Mouse (Mus musculus) embryo, embryonic 11.5 days (tissue): ENCODE results near the gene Snx29.
A peak's percentile ranks its signal among the peaks of the same experiment; 100 is the strongest.

Experiments
- DNase-seq: peaks from one replicate; pipeline ENCODE4 v3.0.0-alpha.2; 2012; ENCODE audit warnings: low read depth, low spot score

The Snx29 gene

DNA sequence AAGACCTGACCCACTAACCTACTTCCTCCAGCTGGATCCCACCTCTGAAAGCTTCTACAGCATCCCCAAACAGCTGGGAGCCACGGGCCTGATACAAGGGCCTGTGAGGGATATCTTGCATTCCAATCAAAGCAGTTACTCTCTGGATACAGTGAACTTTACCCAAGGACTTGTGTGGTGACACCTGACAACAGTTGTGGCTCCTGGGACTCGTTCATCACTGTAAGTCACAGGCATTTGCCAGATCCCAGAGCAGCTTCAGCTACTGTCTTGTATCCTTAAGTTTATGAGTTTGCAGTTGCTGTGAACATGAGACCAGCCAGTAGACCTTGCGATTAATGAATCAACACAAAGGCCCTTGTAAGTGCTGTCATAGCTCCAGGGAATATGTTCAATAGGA, 405.4 kb downstream of the Snx29 start:
- no peak for DNase-seq

DNA sequence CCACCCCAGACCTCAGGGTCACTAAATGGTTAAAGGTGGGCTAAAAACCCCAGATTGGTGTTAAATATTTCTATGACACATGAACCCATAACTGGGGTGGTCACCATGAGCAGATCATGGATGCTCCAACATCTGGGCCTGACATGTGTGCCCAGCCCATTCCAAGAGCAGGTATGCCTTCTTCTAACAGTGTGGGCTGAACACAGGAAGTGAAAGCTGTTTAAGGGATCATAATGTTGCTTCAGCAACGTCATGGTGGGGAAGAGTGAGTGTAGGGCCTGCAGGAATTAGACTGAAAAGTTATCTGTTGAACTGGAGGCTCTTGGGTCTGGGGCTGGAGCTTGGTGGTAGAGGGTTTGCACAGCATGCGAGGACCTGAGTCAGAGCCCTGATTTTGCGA, 405.9 kb downstream of the Snx29 start:
- no peak for DNase-seq

DNA sequence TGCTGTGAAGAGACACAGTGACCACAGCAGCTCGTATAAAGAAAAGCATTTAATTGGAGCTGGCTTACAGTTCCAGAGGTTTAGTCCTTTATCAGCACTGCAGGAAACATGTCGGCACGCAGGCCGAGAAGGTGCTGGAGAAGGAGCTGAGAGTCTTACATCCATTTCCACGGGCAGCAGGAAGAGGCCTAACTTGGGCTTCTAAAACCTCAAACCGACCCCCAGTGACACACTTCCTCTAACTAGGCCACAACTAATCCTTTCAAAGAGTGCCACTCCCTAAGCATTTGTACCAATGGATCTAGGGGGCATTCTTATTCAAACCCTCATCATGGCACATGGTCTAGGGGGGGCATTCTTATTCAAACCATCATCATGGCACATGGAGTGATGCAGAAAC, 406.4 kb downstream of the Snx29 start:
- no peak for DNase-seq

DNA sequence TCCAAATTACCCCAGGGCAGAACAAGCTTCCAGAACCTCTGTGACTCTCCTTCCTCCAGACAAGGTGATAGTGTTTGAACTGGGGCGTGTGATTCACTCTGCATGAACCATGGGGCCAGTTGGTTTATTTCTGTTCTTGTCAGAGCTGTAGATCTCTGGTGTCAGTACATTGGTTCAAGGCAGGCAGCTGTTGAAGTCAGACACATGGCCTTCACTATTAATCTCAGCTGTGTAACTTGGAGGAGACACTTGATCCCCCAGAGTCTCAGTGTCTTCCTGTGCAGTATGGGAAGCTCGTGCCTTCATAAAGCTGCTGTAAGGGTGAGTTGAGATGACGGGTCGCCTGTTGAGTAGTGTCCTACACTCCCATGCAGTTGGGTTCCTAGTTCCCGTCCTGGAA, 407.1 kb downstream of the Snx29 start:
- no peak for DNase-seq

DNA sequence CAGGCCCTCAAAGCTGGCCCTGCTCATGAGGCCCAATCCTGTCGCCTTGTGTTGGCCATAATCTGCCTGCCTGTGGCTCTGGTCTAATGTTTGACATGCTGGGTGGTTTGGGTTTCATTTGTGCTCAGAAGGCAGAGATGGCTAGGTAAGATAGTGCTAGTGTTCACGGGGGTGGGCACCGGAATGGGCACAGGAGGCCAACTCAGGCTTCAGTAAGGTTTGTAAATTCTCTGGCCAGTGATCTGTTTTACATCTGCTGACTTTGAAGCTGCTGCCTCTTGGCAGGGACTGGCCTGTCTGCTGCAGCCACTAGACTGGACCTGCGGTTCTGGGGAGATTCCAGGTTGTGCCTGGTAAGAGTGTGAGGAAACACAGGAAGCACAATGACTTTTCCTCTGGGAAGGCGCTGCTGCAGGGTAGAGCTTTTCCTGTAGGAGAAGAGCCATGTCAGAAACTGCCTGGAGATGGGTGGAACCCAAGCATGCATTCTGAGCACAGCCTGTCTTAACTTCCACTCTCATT, 408.4 kb downstream of the Snx29 start:
- no peak for DNase-seq

DNA sequence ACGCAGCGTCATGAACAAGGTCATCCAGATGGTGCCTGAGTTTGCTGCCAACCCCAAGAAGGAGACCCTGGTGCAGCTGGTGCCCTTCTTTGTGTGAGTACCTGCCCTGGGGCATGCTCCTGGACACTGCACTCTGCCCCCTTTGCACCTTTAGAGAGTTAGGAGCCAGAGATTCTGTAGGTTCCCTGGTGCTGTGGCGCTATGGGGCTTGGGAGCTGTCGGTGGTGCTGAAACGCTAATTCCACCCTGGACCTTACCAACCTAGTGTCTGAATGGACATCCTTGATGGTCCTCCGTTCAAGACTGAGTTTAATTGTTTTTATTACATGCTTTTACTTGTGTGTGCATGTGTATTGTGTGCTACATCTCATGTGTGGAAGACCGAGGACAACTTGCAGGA, 415.6 kb downstream of the Snx29 start:
- DNase-seq, result peak; percentile 46

DNA sequence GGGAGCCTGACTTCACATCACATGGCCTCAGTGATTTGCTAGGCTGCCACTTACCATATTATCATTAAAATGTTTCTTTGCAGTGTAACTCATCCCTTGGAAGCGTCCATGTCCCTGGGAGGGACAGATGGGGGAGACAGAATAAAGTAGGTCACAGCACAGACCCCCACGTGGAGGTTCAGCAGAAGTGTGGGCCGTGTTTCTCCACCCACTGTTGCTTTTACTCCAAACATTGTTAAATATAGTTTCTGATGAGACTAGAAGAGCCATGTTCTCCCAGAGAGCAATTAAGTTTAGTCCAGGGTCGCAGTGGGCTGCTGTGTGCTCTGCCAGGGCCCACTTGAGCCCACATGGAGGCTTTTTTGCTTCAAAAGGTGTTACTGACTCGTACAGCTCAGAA, 419.2 kb downstream of the Snx29 start:
- DNase-seq, result no peak

DNA sequence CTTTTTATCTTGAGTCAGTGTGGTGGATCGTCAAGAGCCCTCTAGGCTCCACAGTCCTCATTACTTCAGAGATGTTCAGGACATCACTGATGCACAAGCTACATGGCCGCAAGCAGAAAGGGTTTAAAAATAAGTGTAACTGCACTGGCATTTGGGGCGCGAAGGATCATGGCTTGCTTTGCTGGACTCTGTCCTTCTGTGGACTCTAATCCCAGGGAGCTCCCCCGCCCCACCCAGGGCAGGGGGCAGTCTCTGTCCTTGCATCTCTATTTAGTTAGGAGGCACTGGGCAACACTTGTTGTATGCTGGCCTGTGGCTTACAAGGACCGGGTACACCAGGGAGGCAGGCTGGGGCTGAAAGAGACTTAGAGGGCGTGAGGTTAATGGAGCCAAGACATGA, 419.6 kb downstream of the Snx29 start:
- no peak for DNase-seq

DNA sequence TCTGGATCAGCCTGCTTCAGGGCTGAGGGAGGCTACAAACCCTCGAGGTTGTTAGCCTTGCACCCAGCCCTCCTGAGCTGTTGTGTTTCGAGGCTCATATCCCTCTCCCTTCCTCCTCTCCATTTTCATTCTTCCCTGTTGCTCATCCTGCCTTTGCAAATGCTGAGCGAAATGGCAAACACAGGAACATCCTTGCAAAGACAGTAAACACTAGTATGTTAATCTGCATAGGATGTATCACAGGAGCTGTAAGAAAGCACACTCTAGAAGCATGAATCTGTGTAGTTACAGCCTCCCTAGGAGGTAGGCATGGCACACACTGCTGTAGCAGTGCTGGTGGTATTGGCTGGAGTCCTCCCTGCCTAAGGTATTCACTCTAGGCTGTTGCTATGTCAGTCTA, 420.3 kb downstream of the Snx29 start:
- no peak for DNase-seq

DNA sequence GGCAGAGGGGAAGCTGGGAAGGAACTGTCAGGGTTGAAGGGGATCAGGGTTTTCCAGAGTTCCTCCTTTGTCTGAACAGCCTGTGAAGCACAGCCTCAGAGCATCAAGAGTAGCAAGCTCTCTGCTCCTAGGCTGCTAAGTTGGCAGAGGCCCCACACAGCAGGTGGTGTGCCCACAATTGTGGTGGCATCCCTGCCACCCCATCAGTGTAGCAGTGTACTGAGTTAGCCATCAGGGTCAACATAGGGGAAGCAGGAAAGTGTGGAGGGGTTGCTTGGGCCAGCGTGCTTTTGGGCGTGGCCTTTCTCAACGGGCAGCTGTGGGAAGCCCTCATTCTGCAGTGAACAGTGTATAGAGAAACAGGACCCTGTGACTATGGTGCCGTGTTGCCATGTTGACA, 421.0 kb downstream of the Snx29 start:
- DNase-seq, result no peak

DNA sequence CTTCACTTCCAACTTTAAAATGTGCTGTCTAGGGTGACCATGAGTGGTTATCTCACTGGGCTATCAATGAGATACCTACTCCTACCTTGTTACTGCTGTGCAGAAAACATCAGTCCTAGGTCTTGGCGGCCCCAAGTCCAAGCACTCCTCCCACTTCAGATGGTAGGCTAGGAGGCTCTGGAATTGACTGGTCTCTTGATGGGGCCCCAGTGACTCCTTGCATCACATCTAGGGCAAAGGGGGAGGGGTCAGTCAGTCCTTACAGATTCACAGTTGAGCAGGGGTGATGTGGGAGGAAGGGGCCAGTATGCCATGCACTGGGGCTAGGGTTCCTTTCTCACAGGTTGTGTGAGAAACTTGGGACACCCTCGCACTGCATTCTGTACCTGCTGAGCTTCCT, 423.3 kb downstream of the Snx29 start:
- no peak for DNase-seq

DNA sequence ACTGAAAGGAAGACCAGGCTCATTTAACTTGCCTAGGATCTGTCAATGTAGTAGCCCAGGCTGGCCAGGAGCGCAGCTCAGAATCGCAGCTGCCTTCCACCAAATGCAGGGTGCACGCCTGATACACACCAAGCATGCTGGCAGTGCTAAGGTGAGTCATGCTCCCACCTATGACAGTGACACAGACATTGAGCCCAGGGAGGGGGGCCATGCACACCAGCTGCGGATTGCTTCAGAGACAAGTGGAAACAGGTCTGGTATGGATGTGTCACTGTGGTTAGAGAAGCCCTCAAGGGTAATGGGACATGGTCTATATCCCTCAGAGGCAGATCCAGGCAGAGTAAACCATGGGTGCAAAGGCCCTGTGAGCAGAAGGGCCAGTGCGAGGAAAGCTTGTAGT, 425.2 kb downstream of the Snx29 start:
- DNase-seq, result no peak

DNA sequence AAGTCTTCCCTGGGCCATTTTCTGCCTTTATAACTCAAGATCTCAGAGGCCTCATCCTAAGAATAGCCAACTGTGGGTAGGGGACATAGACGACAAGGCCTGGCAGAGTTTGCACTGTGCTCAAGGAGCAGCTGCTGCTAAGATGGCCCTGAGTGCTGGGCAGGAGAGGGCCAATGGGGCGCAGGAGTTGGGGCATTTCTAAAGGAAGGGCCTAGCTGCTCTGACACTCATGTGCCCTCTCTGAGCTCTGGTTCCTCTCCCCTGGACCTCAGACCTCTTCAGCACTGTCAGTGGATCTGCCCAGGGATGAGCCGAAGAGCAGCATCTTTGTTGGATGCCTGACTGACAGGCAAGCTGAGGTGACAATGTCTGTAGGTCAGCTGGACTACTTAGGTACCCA, 426.4 kb downstream of the Snx29 start:
- DNase-seq, result no peak

DNA sequence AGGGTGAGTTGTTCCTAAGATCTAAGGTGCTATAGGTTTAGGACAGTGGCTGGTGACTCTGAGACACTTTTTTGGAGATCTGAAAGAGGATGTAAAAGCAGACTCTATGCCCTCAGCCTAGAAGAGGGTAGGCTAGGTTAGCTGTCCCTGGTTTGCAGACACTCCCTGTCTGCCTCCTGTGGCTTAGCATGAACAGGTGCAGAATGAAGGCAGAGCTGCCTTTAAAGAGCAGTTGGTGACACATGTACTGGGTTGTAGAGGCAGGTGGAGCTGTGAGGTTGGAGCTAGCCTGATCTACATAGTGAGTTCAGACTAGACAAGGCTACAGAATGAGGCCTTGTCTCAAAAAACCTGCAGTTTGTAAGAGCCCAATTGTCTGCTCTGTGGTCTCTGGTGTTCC, 427.9 kb downstream of the Snx29 start:
- DNase-seq, result no peak

DNA sequence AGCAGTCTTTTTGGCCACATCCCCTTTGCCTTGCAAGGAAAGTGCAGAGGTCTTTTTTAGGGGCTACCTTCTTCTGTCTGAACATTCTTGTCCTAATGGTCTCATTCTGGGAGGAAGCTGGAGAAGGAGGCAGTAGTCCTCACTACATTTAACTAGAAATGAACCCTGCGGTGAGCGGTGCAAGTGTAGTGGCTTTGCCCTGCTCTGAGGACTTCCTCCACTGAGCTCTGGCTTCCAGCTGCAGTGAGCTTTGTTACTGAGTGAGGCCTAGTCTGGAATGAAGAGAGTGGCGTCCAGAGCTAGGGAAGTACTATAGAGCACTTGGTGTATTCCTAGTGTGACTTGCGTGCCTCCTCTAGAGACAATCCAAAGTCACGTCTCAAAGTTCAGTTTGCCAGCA, 429.8 kb downstream of the Snx29 start:
- DNase-seq, result no peak

DNA sequence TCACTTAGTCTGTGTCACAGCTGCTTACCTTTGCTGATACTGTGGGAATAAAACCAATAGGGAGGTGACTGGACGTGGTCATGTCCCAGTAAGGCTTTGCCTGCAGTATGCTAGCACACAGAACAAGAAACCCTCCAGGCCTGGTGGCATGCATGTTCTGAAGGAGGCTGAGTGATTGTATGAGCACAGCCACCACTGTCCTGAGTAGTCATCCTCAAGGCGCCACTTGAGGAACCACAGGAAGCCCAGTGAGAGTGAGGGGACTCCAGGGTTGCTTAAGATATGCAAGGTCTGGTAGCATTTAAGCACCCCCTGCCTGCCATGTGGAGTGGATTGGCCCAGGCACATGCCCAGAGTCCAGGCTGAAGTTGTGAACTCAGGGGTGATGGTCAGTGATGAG, 430.8 kb downstream of the Snx29 start:
- no peak for DNase-seq

DNA sequence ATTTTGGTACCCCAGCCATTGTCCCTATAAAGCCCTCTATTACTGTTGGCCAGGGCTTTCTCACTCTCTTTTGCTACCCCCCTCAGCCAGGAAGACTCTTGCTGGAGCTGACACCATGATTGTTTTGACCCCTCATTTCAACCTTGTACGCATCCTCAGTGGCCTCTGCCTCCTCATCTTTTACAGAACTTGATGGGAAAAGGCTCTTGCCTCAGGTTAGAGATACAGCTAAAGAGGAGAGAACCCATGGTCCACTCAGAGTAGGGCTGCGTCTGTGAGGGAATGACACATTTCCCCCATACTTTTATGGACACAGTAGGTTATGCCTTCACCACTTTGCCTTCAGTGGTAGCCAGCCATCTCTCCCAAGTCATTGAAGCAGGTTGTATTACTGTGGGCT, 431.4 kb downstream of the Snx29 start:
- DNase-seq, result no peak

DNA sequence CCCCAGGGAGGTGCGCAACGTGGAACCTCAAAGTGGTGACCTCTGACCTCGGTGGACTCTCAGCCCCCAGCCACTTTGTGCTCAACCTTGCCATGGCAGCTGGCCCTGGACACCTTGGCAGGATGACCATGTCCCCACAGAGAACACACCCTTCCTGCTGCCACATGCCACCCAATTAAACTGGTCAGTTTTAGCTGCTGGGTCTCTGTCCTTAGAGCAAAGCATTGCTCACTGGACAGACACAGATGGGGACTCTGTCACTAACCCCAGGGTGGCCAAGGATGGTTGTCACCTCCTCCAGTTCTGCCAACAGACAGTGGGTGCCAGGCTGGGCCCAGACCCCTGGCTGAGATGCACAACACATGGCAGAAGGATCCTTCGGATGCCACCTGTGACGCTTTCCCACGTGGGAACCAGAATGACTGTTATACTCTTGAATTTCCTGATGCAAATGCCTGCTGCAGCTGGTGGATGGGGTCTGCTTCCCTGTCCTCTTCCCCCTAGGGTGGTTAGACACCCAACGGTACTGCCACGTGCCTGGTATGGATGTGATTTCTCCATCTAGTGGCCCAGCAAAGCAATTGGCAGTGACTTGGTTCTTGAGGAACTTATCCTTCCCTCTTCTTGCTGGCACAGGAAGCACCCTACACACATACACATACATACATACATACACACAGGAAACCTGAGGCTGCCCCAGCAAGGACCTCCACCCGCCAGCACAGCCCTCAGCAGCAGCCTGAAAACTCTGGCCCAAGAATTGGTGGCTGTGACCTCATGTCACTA, 432.8 kb downstream of the Snx29 start:
- no peak for DNase-seq

DNA sequence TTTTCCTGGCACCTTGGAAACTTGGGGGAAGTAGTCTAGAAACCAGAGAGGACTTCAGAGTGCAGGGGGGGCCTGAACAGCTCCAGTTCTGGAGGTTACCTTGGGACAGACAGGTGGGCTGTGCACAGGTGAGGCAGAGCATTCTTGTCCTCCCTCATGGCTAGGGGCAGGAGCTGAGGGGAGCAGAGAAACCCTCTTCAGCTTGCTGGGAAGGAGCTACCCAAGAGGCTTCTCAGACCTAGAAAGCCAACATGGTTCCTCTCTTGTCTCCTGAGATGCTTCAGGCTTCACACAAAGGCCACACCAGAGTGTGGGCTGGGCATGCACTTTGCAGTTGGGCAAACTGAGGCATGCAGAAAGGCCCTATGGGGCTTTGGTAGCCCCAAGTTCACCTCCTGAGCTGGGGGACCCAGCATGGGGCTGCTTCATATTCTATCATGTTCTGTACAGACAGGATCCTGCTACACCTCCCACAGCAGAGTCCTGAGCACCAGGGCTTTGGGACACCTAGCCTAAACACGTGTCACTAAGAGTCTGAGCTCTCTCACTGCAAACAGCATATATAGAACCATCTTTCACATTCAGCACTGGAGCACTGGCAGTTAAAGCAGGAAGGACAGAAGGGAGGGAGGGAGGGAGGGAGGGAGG, 434.0 kb downstream of the Snx29 start:
- DNase-seq, result no peak

DNA sequence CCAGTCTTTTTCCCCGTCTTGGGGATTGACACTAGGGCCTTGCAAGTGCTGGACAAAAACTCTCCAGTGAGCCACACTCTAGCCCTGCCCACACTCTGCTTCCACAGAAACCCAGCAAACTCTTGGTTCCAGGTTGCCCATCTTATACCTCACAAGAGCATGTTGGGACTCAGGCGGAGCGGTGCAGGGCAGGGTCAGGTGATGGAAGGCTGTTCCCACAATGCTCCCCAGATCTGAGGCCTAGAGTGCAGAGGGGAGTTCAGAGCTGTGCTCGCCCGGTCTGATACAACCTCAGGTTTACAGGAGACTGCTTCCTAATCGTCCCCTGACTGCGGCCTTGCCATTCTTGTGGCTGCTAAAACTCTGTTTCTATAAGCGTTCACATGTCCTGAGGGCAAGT, 434.8 kb downstream of the Snx29 start:
- DNase-seq, result no peak

DNA sequence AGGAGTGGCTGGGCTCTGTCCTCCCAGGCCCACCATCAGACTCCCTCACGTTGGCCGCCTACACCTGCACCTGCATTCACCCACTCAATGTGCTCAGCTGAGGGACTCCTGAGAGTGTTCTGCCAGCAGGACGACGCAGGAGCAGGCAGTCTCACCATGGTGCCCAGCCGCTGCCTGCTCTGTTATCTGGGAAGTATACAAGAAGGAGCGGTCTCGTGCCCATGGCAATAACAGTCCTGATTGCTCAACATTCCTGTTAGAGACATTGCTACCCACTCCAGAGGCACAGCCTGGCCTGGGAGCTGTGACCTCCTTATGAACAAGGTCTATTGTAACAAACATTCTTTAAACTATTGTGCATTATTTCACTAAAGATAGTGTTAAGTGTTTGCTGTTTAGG, 435.2 kb downstream of the Snx29 start:
- no peak for DNase-seq

DNA sequence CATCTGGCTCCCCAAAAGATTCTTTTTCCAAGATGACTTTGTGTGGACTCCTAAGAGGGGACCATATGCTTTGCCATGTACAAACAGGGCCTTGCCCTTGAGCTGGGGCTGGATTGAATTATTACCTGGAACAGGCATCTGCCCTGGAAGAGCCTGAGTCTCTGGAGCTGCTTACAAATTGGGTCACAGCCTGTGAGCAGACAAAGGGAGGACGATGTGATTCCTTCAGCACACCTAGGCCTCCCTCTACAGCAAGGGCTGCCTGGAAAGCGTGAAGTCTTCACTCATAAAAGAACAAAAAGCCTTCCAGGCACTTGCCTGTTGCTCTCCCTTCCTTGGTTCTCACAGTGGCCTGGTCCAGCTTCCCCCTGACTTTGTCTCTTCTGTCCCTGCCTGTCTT, 449.6 kb downstream of the Snx29 start:
- DNase-seq, result no peak

DNA sequence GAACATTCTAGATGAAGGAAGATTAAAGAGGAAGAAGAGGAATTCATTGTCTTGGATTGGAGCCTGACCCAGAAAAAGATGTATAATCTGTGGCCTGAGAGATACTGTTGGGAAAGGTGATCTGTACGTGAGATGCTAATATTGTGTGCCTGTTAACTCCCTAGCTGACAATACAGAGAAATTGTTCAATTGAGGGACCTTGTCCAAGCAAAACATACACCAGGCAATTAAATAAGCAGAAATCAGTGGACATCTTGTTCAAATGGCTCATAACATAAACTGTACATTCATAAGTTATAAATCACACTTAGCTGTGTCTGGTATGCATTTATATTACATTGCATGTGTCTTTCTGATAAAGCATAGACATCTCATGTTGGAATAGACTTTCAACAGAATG, 451.6 kb downstream of the Snx29 start:
- DNase-seq, result no peak
